ENCODE assay signal across 7 mouse cellular contexts in genomic region chr8:123332262-123333090, GRCm38 (mm10). TPM values are rescaled to one million over a fixed set of nuclear protein-coding genes. Genes with fewer than 3 reads are reported as not detected.
DNase-seq lines count a peak whose midpoint lies in the region; ATAC-seq lines count a peak whose summit lies in the region.

Gene Spire2 (plus strand): TSS chr8:123332713.

- DNase-seq in adrenal gland, adult (ENCODE audit: inconsistent age in 2 of 2, low spot score in 1 of 2) = peak; percentile 76 to 89
- peak; percentile 75 for DNase-seq in gastrocnemius, postnatal 10 days
- peak; percentile 49 to 74 for DNase-seq in left cerebral cortex, postnatal 25 days (ENCODE audit: low spot score in 2 of 2)
- DNase-seq in midbrain, embryonic 10.5 days (ENCODE audit: low spot score) = peak; percentile 87
- DNase-seq in right cerebral cortex, postnatal 4 days = peak; percentile 82

- H3K4me1 ChIP-seq in midbrain, embryonic 10.5 days = peaks cover 33% of the 10 kb centered on the region

- WGBS in midbrain, embryonic 10.5 days = under 1% methylated on average over 85 of the region's 85 CpGs

- peak within 1 kb of the TSS; percentile 92 for H3K4me3 ChIP-seq in midbrain, embryonic 10.5 days

- peaks cover 26% of the 10 kb centered on the region for H3K27me3 ChIP-seq in midbrain, embryonic 10.5 days (ENCODE audit: low read depth, poor library complexity, severe bottlenecking)

- peak within 1 kb of the TSS; percentile 89 for H3K27ac ChIP-seq in midbrain, embryonic 10.5 days (replicated peaks)

- ATAC-seq in common myeloid progenitor, adult 5-6 weeks (replicated peaks; ENCODE audit: low read depth, poor library complexity, severe bottlenecking) = peak; percentile 69
- peak; percentile 85 for ATAC-seq in inflammation-experienced regulatory T-cells, adult 6 months

- H3K36me3 ChIP-seq in midbrain, embryonic 10.5 days = no peaks in the 10 kb centered on the region

- no peaks in the 10 kb centered on the region for H3K9me3 ChIP-seq in midbrain, embryonic 10.5 days (replicated peaks)

- intact Hi-C loops in left cerebral cortex, postnatal 25 days (cut with DNase I) = no loop called here

RNA-seq across cellular contexts. Expression of gene Spire2, which starts in this region (rescaled TPM):
- total RNA-seq in common myeloid progenitor, adult 5-6 weeks (2017) = 2.9 TPM in 2 replicates
- 1 to 10 TPM in 1 of 2 experiments, under 1 TPM in 1; 0.86 to 1.2 TPM for total RNA-seq in gastrocnemius, postnatal 10 days (2021)
- not detected for polyA plus RNA-seq in inflammation-experienced regulatory T-cells, adult 6 months (2017; shearing (Covaris generic))
- total RNA-seq in left cerebral cortex, postnatal 25 days (2021) = 10 to 100 TPM; 16.0 to 16.5 TPM
- 9.7 and 12.3 TPM in 2 replicates for polyA plus RNA-seq in midbrain, embryonic 10.5 days (2016; fragmentation: Nextera tagmentation; extraction: Ambion mirVana)

Comparison
In these comparisons a context has a peak if more than half of its experiments do, and no peak if none do; other contexts are left out.
1. Peak in every context shown above with its lines: DNase-seq, ATAC-seq, H3K4me3 ChIP-seq and H3K27ac ChIP-seq.
2. RNA of gene Spire2 (polyA plus RNA-seq): 9.7 to 12.3 TPM in midbrain, embryonic 10.5 days; not detected in inflammation-experienced regulatory T-cells, adult 6 months; every median in the first group is over 10 times any median in the second.
3. Peak in ATAC-seq in inflammation-experienced regulatory T-cells, adult 6 months; RNA of the gene not detected or under 1 TPM.